Mouse (Mus musculus) erythroblast, embryonic 14.5 days (primary cell): ENCODE measurements around the gene Gm5134.

Experiments
- GATA1 ChIP-seq: IDR thresholded peaks from 2 replicates; pipeline ENCODE4 v1.6.1; 2012; ENCODE audit warnings: low read length, inconsistent platforms, mixed read lengths
- TAL1 ChIP-seq: IDR thresholded peaks from 3 replicates; pipeline ENCODE4 v1.6.1; 2012; ENCODE audit warnings: low read length, inconsistent platforms, mixed read lengths

- TF ChIP-seq GATA1 = no peak
- TF ChIP-seq TAL1 = no peak
Observed at GRCm38 (mm10) chr10:75975216-75975615, 20.9 kb downstream of the Gm5134 start.
